Mouse (Mus musculus): Measurements from ENCODE around the gene Ank2. TPM values are rescaled to one million over a fixed set of nuclear protein-coding genes. Genes with fewer than 3 reads are reported as not detected.

Ank2 gene
- polyA plus RNA-seq, 1 experiment: 0.29 TPM

DNA sequence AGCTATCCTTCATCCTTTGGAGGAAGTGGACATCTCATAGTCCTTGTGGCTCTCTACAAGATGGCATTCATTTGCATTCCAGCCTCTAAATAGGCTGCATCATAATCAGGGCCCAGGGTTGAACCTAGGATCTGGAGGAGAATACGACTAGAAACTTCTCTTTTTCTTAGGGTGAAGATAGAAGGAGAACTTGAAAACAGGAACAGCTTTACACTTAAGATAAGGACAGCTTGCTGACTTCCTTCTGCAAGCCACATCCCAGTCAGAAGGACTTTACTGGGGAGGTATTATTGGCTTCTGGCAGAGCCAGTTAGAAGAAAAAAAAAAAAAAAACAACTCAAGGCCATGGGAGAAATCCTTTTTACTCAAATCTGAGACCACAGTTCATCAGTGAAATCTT, 479.0 kb downstream of the Ank2 start:
- Histone ChIP-seq H3K9me3 (ENCODE audit: control insufficient read depth, low read length) (no peaks in the 10 kb centered on the region), H3K4me3 (replicated peaks) (no peak overlapping the region), H3K36me3 (ENCODE audit: control insufficient read depth) (no peaks in the 10 kb centered on the region; the same call in 1 of the 2 replicates), H3K27me3 (ENCODE audit: control insufficient read depth) (no peaks in the 10 kb centered on the region), H3K4me1 (ENCODE audit: control insufficient read depth) (no peaks in the 10 kb centered on the region)
- no peak for TF ChIP-seq GATA1 (IDR thresholded peaks at IDR 0.05; ENCODE audit: low read length)
- TF ChIP-seq TAL1 (IDR thresholded peaks at IDR 0.05; ENCODE audit: low read length): no peak

- Histone ChIP-seq H3K27me3 (ENCODE audit: control insufficient read depth) (no peaks in the 10 kb centered on the region), H3K4me3 (replicated peaks) (no peak overlapping the region), H3K4me1 (ENCODE audit: control insufficient read depth) (no peaks in the 10 kb centered on the region), H3K9me3 (ENCODE audit: control insufficient read depth, low read length) (no peaks in the 10 kb centered on the region), H3K36me3 (ENCODE audit: control insufficient read depth) (no peaks in the 10 kb centered on the region; the same call in 1 of the 2 replicates)
- no peak for TF ChIP-seq TAL1 (IDR thresholded peaks at IDR 0.05; ENCODE audit: low read length)
- TF ChIP-seq GATA1 (IDR thresholded peaks at IDR 0.05; ENCODE audit: low read length): no peak
Observed at GRCm38 (mm10) chr3:127019728-127020127, 479.4 kb downstream of the Ank2 start.

DNA sequence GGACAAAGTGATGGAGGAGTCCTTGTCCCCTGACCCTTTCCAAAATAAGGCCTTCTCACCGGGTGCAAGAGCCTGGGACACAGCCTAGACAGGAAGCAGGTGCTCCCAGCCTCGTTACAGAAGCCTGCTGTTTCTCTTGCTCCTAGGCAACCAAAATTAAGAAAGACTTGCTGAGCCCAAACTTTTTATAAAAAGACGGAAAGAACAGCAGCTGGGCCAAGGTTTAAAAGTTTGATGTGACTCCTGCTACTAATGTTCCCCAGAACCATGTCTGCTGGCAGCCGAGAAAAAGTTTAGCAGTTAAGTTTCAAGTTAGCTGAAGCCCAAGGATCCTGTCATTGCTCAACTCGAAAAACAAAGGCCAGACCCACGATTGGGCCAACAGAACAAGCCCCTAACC, 480.0 kb downstream of the Ank2 start:
- Histone ChIP-seq H3K4me1 (ENCODE audit: control insufficient read depth) (no peaks in the 10 kb centered on the region), H3K36me3 (ENCODE audit: control insufficient read depth) (no peaks in the 10 kb centered on the region; the same call in 1 of the 2 replicates)
- no peak for TF ChIP-seq TAL1 (IDR thresholded peaks at IDR 0.05; ENCODE audit: low read length)
- no peak for TF ChIP-seq GATA1 (IDR thresholded peaks at IDR 0.05; ENCODE audit: low read length)

DNA sequence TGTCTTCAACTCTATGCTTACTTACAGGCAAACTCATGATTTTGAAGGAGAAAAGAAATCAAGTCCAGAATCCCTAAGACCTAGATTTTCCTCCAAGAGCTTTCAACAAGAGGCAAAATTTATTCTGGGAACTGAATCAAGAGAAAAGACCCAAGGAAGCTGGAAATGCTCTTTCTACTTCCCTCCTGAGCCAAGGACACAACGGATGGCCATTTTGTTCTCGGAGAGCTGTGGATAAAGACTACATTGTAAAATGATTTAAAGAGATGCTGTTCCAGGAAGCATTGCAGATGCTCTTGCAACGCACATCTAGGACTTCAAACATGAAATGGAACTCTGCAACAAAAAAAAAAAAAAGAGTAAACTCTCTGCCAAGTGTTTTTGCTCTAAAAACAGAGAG, 481.6 kb downstream of the Ank2 start:
- TF ChIP-seq GATA1 (IDR thresholded peaks at IDR 0.05; ENCODE audit: low read length): no peak
- no peak for TF ChIP-seq TAL1 (IDR thresholded peaks at IDR 0.05; ENCODE audit: low read length)

More for the DNA sequence above, 480.0 kb downstream of the Ank2 start:
- no peak overlapping the region for H3K4me3 ChIP-seq (replicated peaks)
- no peaks in the 10 kb centered on the region for H3K27me3 ChIP-seq (ENCODE audit: control insufficient read depth)
- no peaks in the 10 kb centered on the region for H3K9me3 ChIP-seq (ENCODE audit: control insufficient read depth, low read length)

DNA sequence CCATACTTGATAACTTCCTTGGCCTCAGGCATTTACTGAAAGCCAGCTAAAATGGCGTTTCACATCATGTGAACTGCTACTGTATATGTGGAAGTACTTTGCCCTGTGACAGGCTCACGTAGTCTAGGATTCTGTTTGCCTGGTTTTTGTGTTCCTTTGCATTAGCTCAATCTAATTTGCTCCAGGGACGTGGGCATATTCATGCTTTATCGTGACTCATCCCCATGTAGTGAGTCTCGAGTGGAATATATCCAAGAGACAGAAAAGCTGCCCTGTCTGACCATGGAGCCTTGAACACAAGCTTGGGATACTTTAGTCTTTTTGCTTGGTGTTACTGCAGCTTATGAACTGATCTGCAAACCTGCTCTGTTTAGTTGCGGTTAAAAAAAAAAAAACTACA, 483.6 kb downstream of the Ank2 start:
- Histone ChIP-seq H3K9me3 (ENCODE audit: control insufficient read depth, low read length) (no peaks in the 10 kb centered on the region), H3K4me1 (ENCODE audit: control insufficient read depth) (no peaks in the 10 kb centered on the region), H3K4me3 (replicated peaks) (no peak overlapping the region), H3K27me3 (ENCODE audit: control insufficient read depth) (no peaks in the 10 kb centered on the region), H3K36me3 (ENCODE audit: control insufficient read depth) (no peaks in the 10 kb centered on the region; the same call in 1 of the 2 replicates)
- TF ChIP-seq TAL1 (IDR thresholded peaks at IDR 0.05; ENCODE audit: low read length): no peak
- TF ChIP-seq GATA1 (IDR thresholded peaks at IDR 0.05; ENCODE audit: low read length): no peak

More for the DNA sequence above, 481.6 kb downstream of the Ank2 start:
- Histone ChIP-seq H3K9me3 (ENCODE audit: control insufficient read depth, low read length) (no peaks in the 10 kb centered on the region), H3K4me1 (ENCODE audit: control insufficient read depth) (no peaks in the 10 kb centered on the region), H3K27me3 (ENCODE audit: control insufficient read depth) (no peaks in the 10 kb centered on the region), H3K4me3 (replicated peaks) (no peak overlapping the region), H3K36me3 (ENCODE audit: control insufficient read depth) (no peaks in the 10 kb centered on the region; the same call in 1 of the 2 replicates)

GRCm38 (mm10) chr3:127015175-127015574, 484.0 kb downstream of the Ank2 start:
- no peaks in the 10 kb centered on the region for H3K4me1 ChIP-seq (ENCODE audit: control insufficient read depth)
- TF ChIP-seq TAL1 (IDR thresholded peaks at IDR 0.05; ENCODE audit: low read length) (no peak), GATA1 (IDR thresholded peaks at IDR 0.05; ENCODE audit: low read length) (no peak)
- no peaks in the 10 kb centered on the region for H3K27me3 ChIP-seq (ENCODE audit: control insufficient read depth)
- H3K9me3 ChIP-seq (ENCODE audit: control insufficient read depth, low read length): no peaks in the 10 kb centered on the region
- no peaks in the 10 kb centered on the region; the same call in 1 of the 2 replicates for H3K36me3 ChIP-seq (ENCODE audit: control insufficient read depth)
- H3K4me3 ChIP-seq (replicated peaks): no peak overlapping the region

DNA sequence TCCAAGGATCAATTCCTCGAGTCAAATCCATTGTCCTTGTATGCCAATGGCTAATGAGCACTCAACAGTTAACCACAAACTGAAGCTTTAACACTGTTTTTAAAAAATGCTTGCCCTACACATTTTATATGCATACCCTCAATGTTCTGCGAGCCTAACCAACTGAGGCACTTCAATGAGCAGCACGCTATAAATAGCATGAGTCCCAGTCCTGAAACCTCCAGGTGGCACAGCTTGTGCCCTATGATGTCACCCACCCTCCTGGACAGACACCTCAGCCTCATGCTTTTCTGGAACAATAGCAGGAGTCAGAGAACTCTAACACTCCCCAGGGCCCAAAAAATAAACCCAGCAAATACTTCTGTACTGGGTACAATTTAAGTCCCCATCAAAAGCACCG, 485.2 kb downstream of the Ank2 start:
- no peaks in the 10 kb centered on the region for H3K9me3 ChIP-seq (ENCODE audit: control insufficient read depth, low read length)
- H3K4me1 ChIP-seq (ENCODE audit: control insufficient read depth): no peaks in the 10 kb centered on the region
- TF ChIP-seq GATA1 (IDR thresholded peaks at IDR 0.05; ENCODE audit: low read length) (no peak), TAL1 (IDR thresholded peaks at IDR 0.05; ENCODE audit: low read length) (no peak)
- H3K4me3 ChIP-seq (replicated peaks): no peak overlapping the region
- no peaks in the 10 kb centered on the region; the same call in 1 of the 2 replicates for H3K36me3 ChIP-seq (ENCODE audit: control insufficient read depth)
- H3K27me3 ChIP-seq (ENCODE audit: control insufficient read depth): no peaks in the 10 kb centered on the region

DNA sequence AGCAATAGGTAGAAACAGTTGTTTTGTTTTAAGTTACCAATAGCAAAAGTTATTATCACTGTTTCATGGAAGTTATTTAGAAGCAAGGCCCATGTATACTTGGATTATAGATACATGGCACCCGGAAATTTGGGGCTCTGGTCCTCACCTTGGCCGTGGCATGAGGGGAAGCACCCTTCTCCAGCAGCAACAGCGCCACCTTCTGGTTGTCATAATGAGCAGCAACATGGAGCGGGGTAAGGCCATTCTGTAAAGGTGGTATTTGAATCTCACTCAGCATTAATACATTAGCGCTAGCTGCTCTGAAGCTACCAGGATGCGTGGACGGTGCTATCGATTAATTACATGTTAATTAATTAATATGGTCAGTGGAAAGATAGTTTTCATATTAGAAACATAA, 486.6 kb downstream of the Ank2 start:
- no peak for TF ChIP-seq TAL1 (IDR thresholded peaks at IDR 0.05; ENCODE audit: low read length)
- no peak for TF ChIP-seq GATA1 (IDR thresholded peaks at IDR 0.05; ENCODE audit: low read length)
- H3K4me3 ChIP-seq (replicated peaks): no peak overlapping the region
- no peaks in the 10 kb centered on the region for H3K4me1 ChIP-seq (ENCODE audit: control insufficient read depth)
- no peaks in the 10 kb centered on the region; the same call in 1 of the 2 replicates for H3K36me3 ChIP-seq (ENCODE audit: control insufficient read depth)
- H3K27me3 ChIP-seq (ENCODE audit: control insufficient read depth): no peaks in the 10 kb centered on the region
- no peaks in the 10 kb centered on the region; the same call in 1 of the 2 replicates for H3K9me3 ChIP-seq (ENCODE audit: control insufficient read depth, low read length)

- TF ChIP-seq TAL1 (IDR thresholded peaks at IDR 0.05; ENCODE audit: low read length) (no peak), GATA1 (IDR thresholded peaks at IDR 0.05; ENCODE audit: low read length) (no peak)
- no peaks in the 10 kb centered on the region for H3K27me3 ChIP-seq (ENCODE audit: control insufficient read depth)
- H3K36me3 ChIP-seq (ENCODE audit: control insufficient read depth): no peaks in the 10 kb centered on the region; the same call in 1 of the 2 replicates
- no peaks in the 10 kb centered on the region for H3K4me1 ChIP-seq (ENCODE audit: control insufficient read depth)
- H3K9me3 ChIP-seq (ENCODE audit: control insufficient read depth, low read length): peaks cover 2% of the 10 kb centered on the region; the same call in 1 of the 2 replicates
- no peak overlapping the region for H3K4me3 ChIP-seq (replicated peaks)
Observed at GRCm38 (mm10) chr3:127005898-127006673, 493.1 kb downstream of the Ank2 start.
